Mouse (Mus musculus): ENCODE data around the gene Simc1.
"Not testable (repeated sequence)": the region's sequence is repeated elsewhere in the genome, so short reads cannot be mapped to it uniquely, and the experiment has no call there.

Gene Simc1

GRCm38 (mm10) chr13:54503604-54504521, at the start of gene Simc1:
Gene Simc1, plus strand, starts transcription at chr13:54503779.
- DNase-seq = peak; percentile 72

GRCm38 (mm10) chr13:54457062-54457461, 46.5 kb upstream of the Simc1 start:
- DNase-seq = peak; percentile 19

GRCm38 (mm10) chr13:54459282-54459681, 44.3 kb upstream of the Simc1 start:
- no peak for DNase-seq

GRCm38 (mm10) chr13:54468098-54469011, 35.2 kb upstream of the Simc1 start, which contains the start of gene Thoc3:
Gene Thoc3, minus strand, starts transcription at chr13:54468849.
- peak; percentile 92 for DNase-seq

- DNase-seq = no peak
These were observed 34.6 kb upstream of the Simc1 start for GRCm38 (mm10) chr13:54469012-54469354.

- DNase-seq = no peak
These were observed 31.6 kb upstream of the Simc1 start for GRCm38 (mm10) chr13:54471967-54472366.

GRCm38 (mm10) chr13:54474996-54475395, 28.6 kb upstream of the Simc1 start:
- no peak for DNase-seq

GRCm38 (mm10) chr13:54475702-54476101, 27.9 kb upstream of the Simc1 start:
- DNase-seq = peak; percentile 12

GRCm38 (mm10) chr13:54479286-54479685, 24.3 kb upstream of the Simc1 start:
- DNase-seq = peak; percentile 69

GRCm38 (mm10) chr13:54481498-54481897, 22.1 kb upstream of the Simc1 start:
- DNase-seq = no peak

- DNase-seq = no peak
These were observed 13.2 kb upstream of the Simc1 start for GRCm38 (mm10) chr13:54490411-54490810.

- DNase-seq = no peak
These were observed 12.2 kb upstream of the Simc1 start for GRCm38 (mm10) chr13:54491381-54491780.

- not testable (repeated sequence) for DNase-seq
These were observed 4.0 kb upstream of the Simc1 start for GRCm38 (mm10) chr13:54499551-54499950.

GRCm38 (mm10) chr13:54501352-54501751, 2.2 kb upstream of the Simc1 start:
- DNase-seq = no peak

GRCm38 (mm10) chr13:54501957-54502690, 1.5 kb upstream of the Simc1 start:
- no peak for DNase-seq

- no peak for DNase-seq
These were observed 338 bp upstream of the Simc1 start for GRCm38 (mm10) chr13:54503278-54503603.

GRCm38 (mm10) chr13:54504611-54505260, 1.2 kb downstream of the Simc1 start:
- DNase-seq = peak; percentile 4

GRCm38 (mm10) chr13:54505920-54506319, 2.3 kb downstream of the Simc1 start:
- DNase-seq = no peak

GRCm38 (mm10) chr13:54520221-54520620, 16.6 kb downstream of the Simc1 start:
- DNase-seq = peak; percentile 26

- DNase-seq = no peak
These were observed 17.6 kb downstream of the Simc1 start for GRCm38 (mm10) chr13:54521181-54521580.

GRCm38 (mm10) chr13:54527140-54527539, 23.6 kb downstream of the Simc1 start:
- DNase-seq = no peak

GRCm38 (mm10) chr13:54532134-54532533, 28.6 kb downstream of the Simc1 start:
- DNase-seq = no peak

Data from lung, postnatal 10 days (tissue).